Mouse (Mus musculus) limb, embryonic 11.5 days (tissue): ENCODE measurements around the gene Zfp184. TPM values are rescaled to one million over a fixed set of nuclear protein-coding genes. Genes with fewer than 3 reads are reported as not detected.

Source experiments
- ATAC-seq: fragments of 200-750 bp; cut with Nextera tagmentation; 2 replicates; pipeline ENCODE4 v1.8.0; 2017; ENCODE audit warnings: low read depth; ENCODE audit not compliant: insufficient number of reproducible peaks, low FRiP score, low TSS enrichment
- DNase-seq: peaks from one replicate; pipeline ENCODE4 v3.0.0-alpha.2; 2015; ENCODE audit warnings: low spot score
- H3K27ac ChIP-seq: fragments of 300-500 bp; sonication (generic); replicated peaks from 2 replicates; pipeline ENCODE4 v1.5.1; 2014; ENCODE audit warnings: low read depth, mild to moderate bottlenecking, low read length
- H3K27me3 ChIP-seq: fragments of 300-500 bp; sonication (generic); 2 replicates; pipeline ENCODE4 v1.6.1; 2014; ENCODE audit warnings: mild to moderate bottlenecking, low read length, mixed read lengths; ENCODE audit not compliant: control insufficient read depth, insufficient read depth
- H3K36me3 ChIP-seq: fragments of 300-500 bp; sonication (generic); 2 replicates; pipeline ENCODE4 v1.6.1; 2014; ENCODE audit warnings: mild to moderate bottlenecking, low read length, moderate library complexity, mixed read lengths; ENCODE audit not compliant: control insufficient read depth, insufficient read depth
- H3K4me1 ChIP-seq: fragments of 300-500 bp; sonication (generic); 2 replicates; pipeline ENCODE4 v1.6.1; 2014; ENCODE audit warnings: low read length, mixed read lengths; ENCODE audit not compliant: control insufficient read depth, insufficient read depth
- H3K4me2 ChIP-seq: fragments of 300-500 bp; sonication (generic); 2 replicates; pipeline ENCODE4 v1.6.1; 2014; ENCODE audit warnings: low read depth, mild to moderate bottlenecking, moderate library complexity; ENCODE audit not compliant: severe bottlenecking
- H3K4me3 ChIP-seq: fragments of 300-500 bp; sonication (generic); 2 replicates; pipeline ENCODE4 v1.5.1; 2014; ENCODE audit warnings: low read depth, low read length
- H3K9ac ChIP-seq: fragments of 300-500 bp; sonication (generic); 2 replicates; pipeline ENCODE4 v1.6.1; 2014; ENCODE audit warnings: mild to moderate bottlenecking, low read length
- H3K9me3 ChIP-seq: fragments of 300-500 bp; sonication (generic); 2 replicates; pipeline ENCODE4 v1.6.1; 2016; ENCODE audit warnings: low read length; ENCODE audit not compliant: control insufficient read depth
- WGBS: fragments of 180-500 bp; shearing (Covaris S2); extraction: QIAGEN DNeasy Blood & Tissue Kit; methylation state at CpG from one replicate; pipeline ENCODE4 v1.1.7; 2014; 5-methylcytosine and 5-hydroxymethylcytosine counted together
- polyA plus RNA-seq: library from polyadenylated mRNA; unstranded; fragments of >200 nt; fragmentation: Nextera tagmentation; extraction: Ambion mirVana; gene quantifications from 2 replicates; pipeline ENCODE4 v1.2.1, GENCODE M21; 2014

Zfp184 gene
- polyA plus RNA-seq, 1 experiment from 2014 or later, result 26.9 TPM

- H3K9ac ChIP-seq, result no peak overlapping the region
- WGBS, result 73% methylated on average over 1 of the region's 1 CpGs
- DNase-seq, result no peak
- H3K27me3 ChIP-seq, result no peaks in the 10 kb centered on the region
- H3K4me1 ChIP-seq, result peaks cover 5% of the 10 kb centered on the region
- no peaks in the 10 kb centered on the region for H3K9me3 ChIP-seq
- H3K4me3 ChIP-seq, result no peak overlapping the region
- ATAC-seq, result no peak
- H3K27ac ChIP-seq, result no peak overlapping the region
- no peaks in the 10 kb centered on the region for H3K36me3 ChIP-seq
- H3K4me2 ChIP-seq, result no peak overlapping the region
These were observed 1.2 kb upstream of the Zfp184 start for GRCm38 (mm10) chr13:21943644-21944043.

GRCm38 (mm10) chr13:21944592-21944925 lies 335 bp upstream of the Zfp184 start:
- Histone ChIP-seq H3K27me3 (no peaks in the 10 kb centered on the region), H3K9me3 (no peaks in the 10 kb centered on the region), H3K36me3 (peaks cover 2% of the 10 kb centered on the region; the same call in 1 of the 2 replicates), H3K9ac (peak overlapping the region; percentile 30; the same call in 1 of the 2 replicates), H3K27ac (no peak overlapping the region; the same call in 1 of the 2 replicates), H3K4me1 (peaks cover 5% of the 10 kb centered on the region), H3K4me3 (peak overlapping the region; percentile 81), H3K4me2 (peak overlapping the region; percentile 71)
- ATAC-seq, result peak; percentile 73
- no peak for DNase-seq
- WGBS, result under 1% methylated on average over 7 of the region's 7 CpGs

- Histone ChIP-seq H3K9me3 (no peaks in the 10 kb centered on the region), H3K4me1 (no peaks in the 10 kb centered on the region), H3K27me3 (no peaks in the 10 kb centered on the region), H3K27ac (no peak overlapping the region), H3K36me3 (no peaks in the 10 kb centered on the region), H3K4me2 (no peak overlapping the region), H3K9ac (no peak overlapping the region), H3K4me3 (no peak overlapping the region)
- DNase-seq (no peak), ATAC-seq (no peak)
- 50% methylated on average over 1 of the region's 1 CpGs for WGBS
These were observed 24.4 kb downstream of the Zfp184 start for GRCm38 (mm10) chr13:21969269-21969668.

- Histone ChIP-seq H3K9ac (no peak overlapping the region), H3K4me2 (no peak overlapping the region), H3K4me3 (no peak overlapping the region), H3K36me3 (no peaks in the 10 kb centered on the region), H3K27ac (no peak overlapping the region), H3K9me3 (no peaks in the 10 kb centered on the region), H3K27me3 (no peaks in the 10 kb centered on the region), H3K4me1 (no peaks in the 10 kb centered on the region)
- DNase-seq, result no peak
- 53% methylated on average over 2 of the region's 2 CpGs for WGBS
- ATAC-seq, result no peak
These were observed 24.9 kb downstream of the Zfp184 start for GRCm38 (mm10) chr13:21969816-21970215.

- 34% methylated on average over 3 of the region's 3 CpGs for WGBS
- Histone ChIP-seq H3K36me3 (no peaks in the 10 kb centered on the region), H3K4me2 (no peak overlapping the region), H3K9ac (no peak overlapping the region), H3K27ac (no peak overlapping the region), H3K9me3 (no peaks in the 10 kb centered on the region), H3K4me3 (no peak overlapping the region), H3K4me1 (no peaks in the 10 kb centered on the region), H3K27me3 (no peaks in the 10 kb centered on the region)
- DNase-seq, result no peak
- ATAC-seq, result no peak
These were observed 26.7 kb downstream of the Zfp184 start for GRCm38 (mm10) chr13:21971641-21972040.

- Histone ChIP-seq H3K9ac (peak overlapping the region; percentile 73), H3K36me3 (no peaks in the 10 kb centered on the region), H3K4me2 (0 out of 2 replicates have a peak overlapping the region, but pooled peaks have one; percentile 18), H3K4me3 (peak overlapping the region; percentile 41), H3K4me1 (no peaks in the 10 kb centered on the region), H3K27ac (peak overlapping the region; percentile 53; the same call in 1 of the 2 replicates), H3K9me3 (no peaks in the 10 kb centered on the region), H3K27me3 (no peaks in the 10 kb centered on the region)
- WGBS, result under 1% methylated on average over 23 of the region's 23 CpGs
- peak; percentile 97 for DNase-seq
- ATAC-seq, result peak; percentile 83
These were observed 29.4 kb downstream of the Zfp184 start for GRCm38 (mm10) chr13:21974221-21974725.

GRCm38 (mm10) chr13:21974726-21975473 lies 30.0 kb downstream of the Zfp184 start:
- peak overlapping the region; percentile 53 for H3K27ac ChIP-seq
- no peaks in the 10 kb centered on the region for H3K27me3 ChIP-seq
- H3K4me1 ChIP-seq, result no peaks in the 10 kb centered on the region
- peak overlapping the region; percentile 73 for H3K9ac ChIP-seq
- 4% methylated on average over 20 of the region's 20 CpGs for WGBS
- 0 out of 2 replicates have a peak overlapping the region, but pooled peaks have one; percentile 18 for H3K4me2 ChIP-seq
- peak; percentile 86 for ATAC-seq
- peak; percentile 88 for DNase-seq
- H3K36me3 ChIP-seq, result no peaks in the 10 kb centered on the region
- H3K9me3 ChIP-seq, result no peaks in the 10 kb centered on the region
- peak overlapping the region; percentile 41 for H3K4me3 ChIP-seq

- no peaks in the 10 kb centered on the region for H3K36me3 ChIP-seq
- H3K27ac ChIP-seq, result no peak within 1 kb of the TSS
- H3K9me3 ChIP-seq, result no peaks in the 10 kb centered on the region
- DNase-seq (peak; percentile 70), ATAC-seq (peak; percentile 71)
- peak within 1 kb of the TSS; percentile 49 for H3K4me3 ChIP-seq
- H3K4me1 ChIP-seq, result 0 out of 2 replicates have a peak, but pooled peaks cover 4% of the 10 kb centered on the region
- WGBS, result under 1% methylated on average over 58 of the region's 58 CpGs
- H3K27me3 ChIP-seq, result peaks cover 20% of the 10 kb centered on the region; the same call in 1 of the 2 replicates
- peak within 1 kb of the TSS; percentile 97 for H3K4me2 ChIP-seq
- H3K9ac ChIP-seq, result peak within 1 kb of the TSS; percentile 77
These were observed 36.3 kb downstream of the Zfp184 start, which contains the start of gene Pom121l2 for GRCm38 (mm10) chr13:21980981-21981802. Gene Pom121l2 (plus strand): TSS chr13:21981194.
